16 mouse cellular contexts compared by ENCODE assay signal in genomic region chrX:127224077-127224476, GRCm38 (mm10).
"Had no signal": no experiment of that assay in that cellular context is flagged by ENCODE, and none has a peak within 500 bp of the region (broad histone marks: within the 10 kb centered on the region; RNA-seq: fewer than 3 reads in every experiment).

No protein-coding gene starts in this region.

- H3K4me1 ChIP-seq: neural tube, embryonic 13.5 days; neural tube, embryonic 15.5 days; stomach, embryonic 15.5 days had no signal

- H3K27me3 ChIP-seq: neural tube, embryonic 13.5 days; neural tube, embryonic 15.5 days; stomach, embryonic 15.5 days had no signal

- H3K9ac ChIP-seq: neural tube, embryonic 13.5 days; neural tube, embryonic 15.5 days; stomach, embryonic 15.5 days had no signal

- H3K36me3 ChIP-seq: neural tube, embryonic 13.5 days; neural tube, embryonic 15.5 days; stomach, embryonic 15.5 days had no signal

- H3K4me2 ChIP-seq: neural tube, embryonic 13.5 days; neural tube, embryonic 15.5 days; stomach, embryonic 15.5 days had no signal

- H3K9me3 ChIP-seq: neural tube, embryonic 13.5 days; neural tube, embryonic 15.5 days; stomach, embryonic 15.5 days had no signal

- H3K27ac ChIP-seq: neural tube, embryonic 13.5 days; neural tube, embryonic 15.5 days; stomach, embryonic 15.5 days; stomach, postnatal 0 days had no signal

- DNase-seq: retina, postnatal 1 day; right cerebral cortex, adult 18-20 months; right cerebral cortex, postnatal 14 days; right cerebral cortex, postnatal 25 days; right cerebral cortex, postnatal 4 days; spleen, adult 18-20 months; thymus, adult 18-20 months; thymus, adult 2 months; thymus, postnatal 14 days; thymus, postnatal 25 days; thymus, postnatal 36 days; thymus, postnatal 4 days had no signal

- H3K4me3 ChIP-seq: neural tube, embryonic 13.5 days; neural tube, embryonic 15.5 days; stomach, embryonic 15.5 days had no signal
